ENCODE assay signal across 20 mouse cellular contexts in genomic region chr4:80140261-80140660, GRCm38 (mm10).
"Had no signal": no experiment of that assay in that cellular context is flagged by ENCODE, and none has a peak within 500 bp of the region (broad histone marks: within the 10 kb centered on the region; RNA-seq: fewer than 3 reads in every experiment).

No protein-coding gene starts in this region.

- ATAC-seq: liver, postnatal 0 days; lung, postnatal 0 days; midbrain, embryonic 15.5 days had no signal

- H3K4me2 ChIP-seq: kidney, embryonic 15.5 days; limb, embryonic 12.5 days; limb, embryonic 15.5 days; liver, embryonic 11.5 days; lung, embryonic 14.5 days; midbrain, embryonic 12.5 days; midbrain, embryonic 15.5 days; neural tube, embryonic 12.5 days; neural tube, embryonic 15.5 days; stomach, embryonic 15.5 days had no signal

- H3K4me1 ChIP-seq: kidney, embryonic 15.5 days; limb, embryonic 12.5 days; limb, embryonic 15.5 days; midbrain, embryonic 12.5 days; midbrain, embryonic 15.5 days; neural tube, embryonic 12.5 days; neural tube, embryonic 15.5 days; stomach, embryonic 15.5 days had no signal

- H3K4me3 ChIP-seq: kidney, embryonic 15.5 days; limb, embryonic 12.5 days; limb, embryonic 15.5 days; midbrain, embryonic 12.5 days; midbrain, embryonic 15.5 days; neural tube, embryonic 12.5 days; neural tube, embryonic 15.5 days; stomach, embryonic 15.5 days had no signal

- H3K9me3 ChIP-seq: kidney, embryonic 15.5 days; limb, embryonic 12.5 days; limb, embryonic 15.5 days; midbrain, embryonic 12.5 days; midbrain, embryonic 15.5 days; neural tube, embryonic 12.5 days; neural tube, embryonic 15.5 days; stomach, embryonic 15.5 days had no signal

- H3K27me3 ChIP-seq: kidney, embryonic 15.5 days; limb, embryonic 12.5 days; limb, embryonic 15.5 days; midbrain, embryonic 12.5 days; midbrain, embryonic 15.5 days; neural tube, embryonic 12.5 days; neural tube, embryonic 15.5 days; stomach, embryonic 15.5 days had no signal

- H3K36me3 ChIP-seq: kidney, embryonic 15.5 days; limb, embryonic 12.5 days; limb, embryonic 15.5 days; midbrain, embryonic 12.5 days; midbrain, embryonic 15.5 days; neural tube, embryonic 12.5 days; neural tube, embryonic 15.5 days; stomach, embryonic 15.5 days had no signal

- H3K27ac ChIP-seq: kidney, embryonic 15.5 days; limb, embryonic 12.5 days; limb, embryonic 15.5 days; liver, embryonic 14.5 days; macrophage; midbrain, embryonic 12.5 days; midbrain, embryonic 15.5 days; neural tube, embryonic 12.5 days; neural tube, embryonic 15.5 days; stomach, embryonic 15.5 days had no signal

- H3K9ac ChIP-seq: kidney, embryonic 15.5 days; limb, embryonic 12.5 days; limb, embryonic 15.5 days; liver, embryonic 14.5 days; liver, postnatal 0 days; lung, embryonic 14.5 days; midbrain, embryonic 12.5 days; midbrain, embryonic 15.5 days; neural tube, embryonic 12.5 days; neural tube, embryonic 15.5 days; stomach, embryonic 15.5 days had no signal

- DNase-seq: kidney, postnatal 10 days; kidney, postnatal 36 days; liver, postnatal 0 days; lung, embryonic 14.5 days; right cerebral cortex, adult 18-20 months; right cerebral cortex, postnatal 14 days; spleen, adult 18-20 months; thymus, postnatal 36 days had no signal
